Mouse (Mus musculus) heart, adult 2 months (tissue): Measurements from ENCODE around the gene Slc25a17.

Experiments
- CTCF ChIP-seq: fragments of 200-600 bp; IDR thresholded peaks from 2 replicates; pipeline ENCODE4 v1.8.1; 2022; ENCODE audit warnings: antibody characterized with exemption, mild to moderate bottlenecking, moderate library complexity
- EP300 ChIP-seq: fragments of 200-500 bp; IDR thresholded peaks from 2 replicates; pipeline ENCODE4 v1.6.1; 2011; ENCODE audit warnings: low read depth, low read length, control low read depth; ENCODE audit not compliant: insufficient read depth
- POLR2A ChIP-seq: fragments of 200-500 bp; IDR thresholded peaks from 2 replicates; pipeline ENCODE4 v1.6.1; 2011; ENCODE audit warnings: mild to moderate bottlenecking, low read depth, low read length, control low read depth; ENCODE audit not compliant: insufficient read depth

DNA sequence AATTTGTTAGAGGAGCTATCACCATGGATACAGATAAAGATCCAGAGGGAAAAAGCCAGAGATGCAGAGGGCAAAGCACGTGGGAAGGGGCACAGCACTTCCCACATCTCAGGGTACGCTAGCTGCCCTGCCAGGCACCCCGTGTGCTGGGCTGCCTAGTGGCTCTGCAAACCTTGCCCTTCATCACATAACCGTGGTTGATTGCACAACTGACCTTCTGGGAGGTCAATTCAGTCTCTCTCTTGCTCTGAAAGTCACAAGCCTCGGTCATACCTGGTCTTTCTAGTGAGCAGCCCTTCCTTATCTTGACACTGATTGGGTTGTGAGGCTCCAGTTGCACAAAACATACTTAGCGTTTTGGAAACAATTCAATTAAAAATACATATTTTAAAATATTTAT, 62.4 kb downstream of the Slc25a17 start:
- TF ChIP-seq CTCF: no peak
- TF ChIP-seq POLR2A: no peak
- no peak for TF ChIP-seq EP300
